Mouse (Mus musculus) embryo, embryonic 10 days (tissue): ENCODE measurements around the gene Pde6g.
"Not testable (repeated sequence)": the region's sequence is repeated elsewhere in the genome, so short reads cannot be mapped to it uniquely, and the experiment has no call there.

Source experiments
- DNase-seq: peaks from one replicate; pipeline ENCODE4 v3.0.0-alpha.2; 2015; ENCODE audit warnings: low spot score

Pde6g gene

DNA sequence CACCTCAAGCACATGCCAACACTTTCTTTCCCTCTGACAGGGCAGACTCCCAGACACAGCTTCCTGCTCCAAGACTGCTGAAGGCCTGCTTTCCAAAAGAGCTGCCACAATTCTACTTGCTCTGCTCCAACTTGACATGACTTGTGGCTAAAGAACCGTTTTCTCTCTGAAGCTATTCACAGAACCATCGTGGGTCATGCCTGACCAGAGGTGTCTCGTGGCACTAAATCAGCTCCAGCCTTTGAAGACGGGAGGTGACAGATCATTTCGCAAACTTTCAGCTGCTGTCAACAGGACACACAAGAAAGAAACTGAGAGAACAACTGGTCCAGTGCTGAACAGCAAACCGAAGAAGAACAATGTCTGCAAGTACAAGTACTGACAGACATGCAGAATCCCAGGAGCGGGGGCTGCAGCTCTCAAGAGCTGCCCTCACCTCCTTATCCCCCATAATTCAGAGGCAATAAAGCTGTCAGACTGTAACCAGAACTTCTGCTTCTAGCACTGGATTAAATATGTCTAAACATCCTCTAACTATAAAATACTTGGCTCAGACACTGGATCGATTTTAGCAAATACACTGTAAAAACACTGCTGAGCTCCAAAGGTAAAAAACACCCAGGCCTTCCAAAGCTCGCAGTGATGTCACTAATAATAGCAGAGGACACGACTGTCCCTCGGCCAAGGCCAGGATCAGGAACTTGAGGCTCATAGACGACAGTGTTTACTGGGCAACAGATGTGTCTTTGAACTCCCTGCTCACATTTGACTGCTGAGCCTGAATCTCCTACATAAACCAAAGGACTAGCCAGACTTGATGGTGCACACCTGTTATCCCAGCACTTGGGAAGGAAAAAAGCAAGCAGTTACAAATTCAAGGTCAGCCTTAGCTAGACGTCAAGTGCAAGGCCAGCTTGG, 30.4 kb downstream of the Pde6g start:
- no peak for DNase-seq

DNA sequence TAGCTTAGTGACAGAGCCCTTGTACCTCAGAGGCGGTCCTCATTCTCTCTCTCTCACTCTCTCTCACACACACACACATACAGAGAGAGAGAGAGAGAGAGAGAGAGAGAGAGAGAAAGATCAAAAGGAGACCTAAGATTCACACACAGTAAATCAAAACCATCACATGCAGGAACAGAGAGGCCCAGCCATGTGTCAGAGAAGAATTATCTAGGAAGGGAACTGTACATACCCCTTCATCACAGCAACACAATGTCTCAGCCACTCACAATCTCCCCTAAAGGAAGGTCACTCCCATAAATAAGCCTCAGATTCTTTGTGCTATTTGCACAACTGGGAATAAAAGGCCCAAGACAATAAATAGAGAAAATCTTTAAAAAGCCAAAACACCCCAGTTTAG, 34.7 kb downstream of the Pde6g start:
- no peak for DNase-seq

DNA sequence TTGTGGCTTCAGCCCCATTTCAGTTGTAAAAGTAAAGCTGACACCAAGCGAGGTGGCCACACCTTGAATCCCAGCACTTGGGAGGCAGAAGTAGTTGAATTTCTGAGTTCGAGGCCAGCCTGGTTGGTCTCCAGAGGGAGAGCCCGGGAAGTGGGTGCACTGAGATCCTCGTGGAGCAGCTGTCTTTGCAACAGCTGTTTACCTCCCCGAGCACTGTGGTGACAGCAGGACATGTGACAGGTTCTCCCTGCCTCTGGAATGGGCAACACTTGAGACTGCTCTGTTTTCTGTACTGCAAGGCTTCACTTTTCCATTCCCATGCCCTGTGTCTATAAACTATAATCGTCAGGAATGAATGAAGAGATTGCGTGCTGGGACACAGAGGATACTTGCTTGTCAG, 35.4 kb downstream of the Pde6g start:
- DNase-seq = no peak

DNA sequence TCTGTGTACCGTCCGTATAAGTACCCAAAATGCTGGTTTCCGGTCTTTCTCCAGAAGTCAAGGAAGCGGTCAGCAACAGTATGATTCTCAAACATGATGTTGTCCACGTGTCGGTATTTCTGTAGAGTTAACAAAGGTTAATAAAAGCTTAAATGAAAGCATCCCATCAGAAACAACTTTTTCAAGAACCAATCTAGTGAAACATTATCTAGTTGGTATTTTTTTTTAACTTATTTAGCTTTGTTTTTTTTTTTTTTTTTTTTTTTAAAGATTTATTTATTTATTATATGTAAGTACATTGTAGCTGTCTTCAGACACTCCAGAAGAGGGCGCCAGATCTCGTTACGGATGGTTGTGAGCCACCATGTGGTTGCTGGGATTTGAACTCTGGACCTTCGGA, 39.7 kb downstream of the Pde6g start:
- DNase-seq = not testable (repeated sequence)

- no peak for DNase-seq
These were observed 46.9 kb downstream of the Pde6g start for GRCm38 (mm10) chr11:120406445-120406844.

DNA sequence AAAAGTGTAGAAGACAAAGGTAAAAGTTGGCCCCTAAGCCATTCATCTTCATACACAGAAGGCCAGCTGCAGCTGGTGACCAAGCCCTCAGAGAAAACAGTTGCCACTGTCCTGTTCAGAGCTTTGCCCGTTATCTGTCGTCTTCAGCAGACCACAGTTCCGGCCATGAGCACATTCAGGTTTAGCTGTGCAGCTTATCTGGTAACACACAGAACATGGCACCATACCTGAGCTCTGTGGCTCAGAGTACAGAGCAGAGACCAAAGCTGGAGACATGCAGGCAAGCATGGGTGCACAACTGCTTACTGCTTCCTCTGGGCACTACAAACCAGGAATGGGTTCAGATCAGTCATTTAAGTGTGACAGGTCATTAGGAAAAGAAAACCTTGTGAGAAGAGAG, 47.4 kb downstream of the Pde6g start:
- no peak for DNase-seq

- DNase-seq = no peak
These were observed 48.5 kb downstream of the Pde6g start for GRCm38 (mm10) chr11:120404814-120405213.

- no peak for DNase-seq
These were observed 54.0 kb downstream of the Pde6g start for GRCm38 (mm10) chr11:120399319-120399718.
